Mouse (Mus musculus) lung, adult 2 months (tissue): Measurements from ENCODE around the gene Sipa1l1.

ENCODE experiments used
- CTCF ChIP-seq: fragments of 200-500 bp; IDR thresholded peaks from 2 replicates; pipeline ENCODE4 v1.5.1; 2011; ENCODE audit warnings: mild to moderate bottlenecking, low read length, control low read depth; ENCODE audit not compliant: insufficient read depth
- POLR2A ChIP-seq: fragments of 200-500 bp; IDR thresholded peaks from 2 replicates; pipeline ENCODE4 v1.6.1; 2011; ENCODE audit warnings: low read depth, mild to moderate bottlenecking, control low read depth, low read length, borderline replicate concordance; ENCODE audit errors: extremely low read depth

- no peak for TF ChIP-seq CTCF
- no peak for TF ChIP-seq POLR2A
Measured at GRCm38 (mm10) chr12:82402635-82403034, 233.5 kb downstream of the Sipa1l1 start.
